Mouse (Mus musculus) lung, embryonic 16.5 days (tissue): Measurements from ENCODE around the gene Ugt2b38. TPM values are rescaled to one million over a fixed set of nuclear protein-coding genes. Genes with fewer than 3 reads are reported as not detected.
"Not testable (repeated sequence)": the region's sequence is repeated elsewhere in the genome, so short reads cannot be mapped to it uniquely, and the experiment has no call there.

ENCODE experiments used
- ATAC-seq: fragments of 200-750 bp; cut with Nextera tagmentation; 2 replicates; pipeline ENCODE4 v1.8.0; 2017; ENCODE audit warnings: low read depth, mild to moderate bottlenecking, moderate library complexity
- H3K27ac ChIP-seq: fragments of 300-500 bp; sonication (generic); 2 replicates; pipeline ENCODE4 v1.5.1; 2014; ENCODE audit warnings: mild to moderate bottlenecking, control low read depth, low read length
- H3K27me3 ChIP-seq: fragments of 300-500 bp; sonication (generic); 2 replicates; pipeline ENCODE4 v1.6.1; 2014; ENCODE audit warnings: low read depth, low read length, mixed read lengths; ENCODE audit not compliant: control insufficient read depth, insufficient read depth
- H3K36me3 ChIP-seq: fragments of 300-500 bp; sonication (generic); 2 replicates; pipeline ENCODE4 v1.6.1; 2014; ENCODE audit warnings: low read length; ENCODE audit not compliant: control insufficient read depth, insufficient read depth
- H3K4me1 ChIP-seq: fragments of 300-500 bp; sonication (generic); replicated peaks from 2 replicates; pipeline ENCODE4 v1.6.1; 2014; ENCODE audit warnings: low read length, mixed read lengths; ENCODE audit not compliant: control insufficient read depth, insufficient read depth
- H3K4me2 ChIP-seq: fragments of 300-500 bp; sonication (generic); 2 replicates; pipeline ENCODE4 v1.6.1; 2014; ENCODE audit warnings: low read depth, low read length, control low read depth
- H3K4me3 ChIP-seq: fragments of 300-500 bp; sonication (generic); 2 replicates; pipeline ENCODE4 v1.5.1; 2014; ENCODE audit warnings: mild to moderate bottlenecking, low read length, control low read depth
- H3K9ac ChIP-seq: fragments of 300-500 bp; sonication (generic); 2 replicates; pipeline ENCODE4 v1.6.1; 2014; ENCODE audit warnings: low read length, control low read depth
- H3K9me3 ChIP-seq: fragments of 300-500 bp; sonication (generic); 2 replicates; pipeline ENCODE4 v1.6.1; 2016; ENCODE audit warnings: low read length; ENCODE audit not compliant: control insufficient read depth
- WGBS: fragments of 180-500 bp; shearing (Covaris S2); extraction: QIAGEN DNeasy Blood & Tissue Kit; methylation state at CpG from one replicate; pipeline ENCODE4 v1.1.7; 2014; 5-methylcytosine and 5-hydroxymethylcytosine counted together
- polyA plus RNA-seq: library from polyadenylated mRNA; unstranded; fragments of >200 nt; fragmentation: Nextera tagmentation; extraction: Ambion mirVana; gene quantifications from 2 replicates; pipeline ENCODE4 v1.2.1, GENCODE M21; 2015

The Ugt2b38 gene
- polyA plus RNA-seq, 1 experiment from 2014 or later = not detected

GRCm38 (mm10) chr5:87380234-87380633 lies 43.8 kb downstream of the Ugt2b38 start:
- H3K9ac ChIP-seq = no peak overlapping the region
- H3K4me2 ChIP-seq = no peak overlapping the region
- H3K36me3 ChIP-seq = no peaks in the 10 kb centered on the region
- no peaks in the 10 kb centered on the region for H3K9me3 ChIP-seq
- no peak for ATAC-seq
- no peaks in the 10 kb centered on the region for H3K27me3 ChIP-seq
- 48% methylated on average over 2 of the region's 2 CpGs for WGBS
- H3K27ac ChIP-seq = no peak overlapping the region
- H3K4me1 ChIP-seq = no peaks in the 10 kb centered on the region
- H3K4me3 ChIP-seq = no peak overlapping the region

GRCm38 (mm10) chr5:87379825-87380224 lies 44.2 kb downstream of the Ugt2b38 start:
- ATAC-seq = no peak
- no peak overlapping the region for H3K9ac ChIP-seq
- no peaks in the 10 kb centered on the region for H3K4me1 ChIP-seq
- no peak overlapping the region for H3K4me2 ChIP-seq
- H3K27ac ChIP-seq = no peak overlapping the region
- no peaks in the 10 kb centered on the region for H3K36me3 ChIP-seq
- no peaks in the 10 kb centered on the region for H3K27me3 ChIP-seq
- H3K4me3 ChIP-seq = no peak overlapping the region
- H3K9me3 ChIP-seq = no peaks in the 10 kb centered on the region

- 86% methylated on average over 3 of the region's 3 CpGs for WGBS
- no peak overlapping the region for H3K27ac ChIP-seq
- no peak for ATAC-seq
These were observed 48.1 kb downstream of the Ugt2b38 start for GRCm38 (mm10) chr5:87375874-87376383.

GRCm38 (mm10) chr5:87373502-87373863 lies 50.5 kb downstream of the Ugt2b38 start:
- 74% methylated on average over 1 of the region's 1 CpGs for WGBS

More at GRCm38 (mm10) chr5:87375874-87376383, 48.1 kb downstream of the Ugt2b38 start:
- Histone ChIP-seq H3K27me3 (no peaks in the 10 kb centered on the region), H3K4me3 (no peak overlapping the region), H3K4me2 (no peak overlapping the region), H3K4me1 (no peaks in the 10 kb centered on the region), H3K9ac (no peak overlapping the region), H3K9me3 (no peaks in the 10 kb centered on the region), H3K36me3 (no peaks in the 10 kb centered on the region)

GRCm38 (mm10) chr5:87372788-87373501 lies 51.1 kb downstream of the Ugt2b38 start:
- 48% methylated on average over 4 of the region's 4 CpGs for WGBS
- not testable (repeated sequence) for H3K9ac ChIP-seq, H3K36me3 ChIP-seq, H3K27me3 ChIP-seq, H3K4me3 ChIP-seq, H3K4me1 ChIP-seq, H3K9me3 ChIP-seq, H3K4me2 ChIP-seq, H3K27ac ChIP-seq, ATAC-seq

More at GRCm38 (mm10) chr5:87373502-87373863, 50.5 kb downstream of the Ugt2b38 start:
- Histone ChIP-seq H3K27me3 (no peaks in the 10 kb centered on the region), H3K4me1 (no peaks in the 10 kb centered on the region), H3K4me3 (no peak overlapping the region), H3K9ac (no peak overlapping the region), H3K36me3 (no peaks in the 10 kb centered on the region), H3K4me2 (no peak overlapping the region), H3K27ac (no peak overlapping the region), H3K9me3 (no peaks in the 10 kb centered on the region)
- ATAC-seq = no peak

Other genes starting within 250 kb of the Ugt2b38 start
- gene Ugt2b37, start 169.4 kb downstream of the Ugt2b38 start, polyA plus RNA-seq = not detected in 2 replicates
- not detected in 2 replicates for gene Ugt2a3, start 87.0 kb downstream of the Ugt2b38 start, polyA plus RNA-seq
- gene Ugt2a2, start 58.1 kb upstream of the Ugt2b38 start, polyA plus RNA-seq = not detected in 2 replicates
- gene Gm43638, start 62.6 kb upstream of the Ugt2b38 start, polyA plus RNA-seq = not detected in 2 replicates
- gene Ugt2a1, start 66.7 kb upstream of the Ugt2b38 start, polyA plus RNA-seq = not detected in 2 replicates
- not detected in 2 replicates for gene Sult1b1, start 114.0 kb upstream of the Ugt2b38 start, polyA plus RNA-seq
- 0.14 TPM in 1 of 2 replicates, not detected in the other for gene Sult1d1, start 144.8 kb upstream of the Ugt2b38 start, polyA plus RNA-seq
- gene Sult1e1, start 167.4 kb upstream of the Ugt2b38 start, polyA plus RNA-seq = not detected in 2 replicates
- gene Csn1s1, start 242.0 kb upstream of the Ugt2b38 start, polyA plus RNA-seq = not detected in 2 replicates